Mouse (Mus musculus) erythroblast, embryonic 14.5 days (primary cell): ENCODE results near the gene Kremen1.

Experiments
- GATA1 ChIP-seq: IDR thresholded peaks from 2 replicates; pipeline ENCODE4 v1.6.1; 2012; ENCODE audit warnings: low read length, inconsistent platforms, mixed read lengths
- TAL1 ChIP-seq: IDR thresholded peaks from 3 replicates; pipeline ENCODE4 v1.6.1; 2012; ENCODE audit warnings: low read length, inconsistent platforms, mixed read lengths

- TF ChIP-seq TAL1 (no peak), GATA1 (no peak)
Measured at GRCm38 (mm10) chr11:5280932-5281331, 19.6 kb upstream of the Kremen1 start.
